Mouse (Mus musculus) urinary bladder, postnatal 4 days (tissue): ENCODE results near the gene Arhgef16.

ENCODE experiments used
- DNase-seq, 2 experiments: peaks; one replicate each; pipeline ENCODE4 v3.0.0; 2021 to 2022; ENCODE audit warnings: low spot score in 2 of 2

Arhgef16 gene

DNA sequence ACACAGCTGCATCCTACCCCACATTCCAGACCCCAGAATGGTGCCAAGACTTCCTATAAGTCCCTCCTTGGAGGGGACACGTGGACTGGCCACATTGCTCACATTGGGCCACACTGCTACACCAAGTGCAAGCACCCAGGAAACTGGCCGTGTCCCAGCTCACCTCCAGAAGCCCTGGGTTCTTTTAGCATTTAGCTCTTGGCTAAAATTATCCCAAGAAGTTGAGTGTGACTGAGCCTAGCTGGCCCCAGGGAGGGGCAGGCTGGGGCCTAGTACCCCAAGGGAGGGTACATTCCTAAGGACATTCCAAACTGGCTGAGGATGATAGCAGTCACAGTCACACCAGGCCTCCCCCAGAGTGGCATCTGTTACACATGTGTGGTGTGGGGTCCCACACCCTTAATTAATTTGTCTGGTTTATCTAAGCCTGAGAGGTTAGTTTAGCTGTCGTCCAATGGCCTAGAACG, 7.7 kb downstream of the Arhgef16 start:
- DNase-seq: no peak

DNA sequence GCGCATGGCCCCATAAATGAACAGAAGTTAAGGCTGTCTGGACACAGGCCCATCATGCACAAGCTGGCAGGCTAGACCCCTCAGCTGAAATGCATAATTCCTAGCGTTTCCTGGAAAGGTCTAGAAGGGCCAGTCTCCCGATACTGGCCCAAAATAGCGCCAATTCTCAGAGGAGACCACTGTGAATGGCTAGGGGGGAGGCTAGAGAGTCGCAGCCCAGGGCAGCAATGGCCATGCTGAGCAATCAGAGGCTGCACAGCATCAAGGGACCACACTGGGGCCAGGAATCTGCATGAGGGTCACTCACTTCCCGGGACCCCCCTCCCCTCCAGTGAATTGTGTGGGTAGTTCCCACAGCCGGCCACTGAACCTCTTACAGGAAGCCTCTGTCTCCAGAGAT, 17.8 kb downstream of the Arhgef16 start:
- no peak for DNase-seq

DNA sequence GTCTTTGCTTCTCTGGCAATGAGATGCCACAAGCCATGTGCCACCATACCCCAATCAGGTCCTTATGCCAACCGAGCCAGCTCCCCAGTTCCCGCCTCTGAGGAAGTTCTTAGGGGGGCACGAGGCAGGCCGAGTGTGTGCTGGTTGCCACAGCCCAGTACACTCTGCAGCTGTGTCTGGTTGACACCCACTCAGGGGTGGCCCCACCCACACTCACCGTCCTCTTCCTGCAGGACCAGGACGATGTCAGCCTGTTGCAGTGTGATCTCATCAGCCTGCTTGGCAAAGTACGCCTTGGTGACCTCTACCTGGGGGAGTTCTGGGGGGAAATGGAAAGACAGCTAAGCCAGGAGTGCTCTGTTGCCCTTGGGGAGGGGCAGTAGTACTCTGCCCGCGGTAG, 22.0 kb downstream of the Arhgef16 start:
- no peak for DNase-seq

DNA sequence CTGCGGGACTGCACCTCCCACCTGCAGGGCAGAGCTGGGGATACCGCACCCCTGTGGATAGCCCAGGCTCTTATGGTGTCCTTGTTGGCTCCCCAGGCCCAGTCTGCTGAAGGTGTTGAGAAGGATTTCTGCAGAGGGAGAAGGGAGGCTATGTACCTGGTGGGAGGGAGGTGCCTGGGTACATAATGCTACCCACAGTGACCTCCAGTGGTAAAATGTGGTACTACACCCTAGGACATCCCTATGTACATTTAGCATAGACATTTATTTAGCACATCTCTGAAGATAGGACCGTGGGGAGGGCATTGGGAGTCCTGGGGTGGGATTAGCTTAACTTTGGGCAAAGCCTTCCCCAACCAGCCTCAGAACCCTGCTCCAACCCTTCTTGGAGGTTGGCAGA, 28.5 kb downstream of the Arhgef16 start:
- no peak for DNase-seq

DNA sequence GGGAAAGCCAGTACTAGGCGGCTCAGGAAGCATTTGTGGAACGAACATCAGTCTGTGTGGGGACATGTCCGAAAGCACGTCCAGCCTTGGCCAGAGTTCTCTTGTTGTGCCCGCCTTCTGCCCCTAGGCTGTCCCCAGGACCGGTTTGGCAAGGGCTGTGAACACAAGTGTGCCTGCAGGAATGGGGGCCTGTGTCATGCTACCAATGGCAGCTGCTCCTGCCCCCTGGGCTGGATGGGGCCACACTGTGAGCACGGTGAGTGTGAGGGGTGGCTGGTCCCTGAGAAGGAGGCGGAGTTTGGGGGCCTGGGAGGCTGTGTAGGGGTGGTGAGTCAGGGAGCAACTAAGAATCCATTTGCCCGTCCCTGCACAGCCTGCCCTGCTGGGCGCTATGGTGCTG, 32.0 kb downstream of the Arhgef16 start:
- DNase-seq: peak in 1 of 2 experiments; percentile 68

DNA sequence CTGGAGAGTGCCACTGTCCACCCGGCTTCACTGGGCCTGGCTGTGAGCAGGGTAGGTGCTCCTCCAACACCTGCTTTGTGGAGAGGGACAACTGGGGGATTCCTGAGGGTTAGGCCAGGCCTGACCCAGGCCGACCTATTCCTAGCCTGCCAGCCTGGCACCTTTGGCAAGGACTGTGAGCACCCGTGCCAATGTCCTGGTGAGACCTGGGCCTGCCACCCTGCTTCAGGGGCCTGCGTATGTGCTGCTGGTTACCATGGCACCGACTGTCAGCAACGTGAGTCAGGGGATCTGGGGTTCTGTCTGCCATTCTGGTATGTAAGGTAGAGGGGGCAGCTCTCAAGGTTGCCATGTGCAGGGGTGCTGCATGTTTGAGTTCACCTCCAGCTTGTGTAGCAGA, 34.0 kb downstream of the Arhgef16 start:
- no peak for DNase-seq

DNA sequence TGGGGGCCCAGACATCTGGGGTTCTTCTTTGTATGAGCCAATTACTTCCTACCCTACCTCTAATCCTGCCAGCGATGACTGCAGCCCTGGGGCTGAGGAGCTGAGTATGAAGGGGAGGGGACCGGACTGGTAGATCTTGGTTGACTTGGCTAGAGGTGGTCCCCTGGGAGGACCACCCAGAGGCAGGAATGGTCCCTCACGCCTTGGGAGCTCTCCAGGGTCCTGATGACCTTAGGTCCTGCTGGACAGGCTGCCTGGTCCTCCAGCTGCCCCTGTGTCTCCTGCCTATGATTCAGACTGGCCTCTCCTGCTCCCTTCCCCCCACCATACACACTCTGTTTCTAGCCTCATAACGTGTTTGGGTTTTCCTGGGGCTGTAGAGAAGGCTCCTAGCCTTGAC, 39.4 kb downstream of the Arhgef16 start:
- no peak for DNase-seq

DNA sequence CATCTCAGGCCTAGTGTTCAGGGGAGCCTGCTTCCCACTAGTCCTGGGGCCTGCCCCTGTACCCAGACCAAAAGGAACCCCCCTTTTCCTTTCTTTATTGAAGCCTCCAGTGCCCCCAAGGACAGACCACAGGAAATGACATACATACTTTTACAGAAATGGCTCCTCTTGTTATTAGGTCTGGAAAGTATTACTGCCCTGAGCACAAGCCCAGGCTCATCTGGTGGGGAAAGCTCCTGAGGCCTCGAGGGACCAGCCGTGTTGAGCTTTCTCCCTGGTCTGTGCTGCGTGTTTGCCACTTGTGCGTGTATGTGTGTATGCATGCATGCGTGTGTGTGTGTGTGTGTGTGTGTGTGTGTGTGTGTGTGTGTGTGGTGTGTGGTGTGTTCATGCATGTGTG, 40.7 kb downstream of the Arhgef16 start:
- no peak for DNase-seq

DNA sequence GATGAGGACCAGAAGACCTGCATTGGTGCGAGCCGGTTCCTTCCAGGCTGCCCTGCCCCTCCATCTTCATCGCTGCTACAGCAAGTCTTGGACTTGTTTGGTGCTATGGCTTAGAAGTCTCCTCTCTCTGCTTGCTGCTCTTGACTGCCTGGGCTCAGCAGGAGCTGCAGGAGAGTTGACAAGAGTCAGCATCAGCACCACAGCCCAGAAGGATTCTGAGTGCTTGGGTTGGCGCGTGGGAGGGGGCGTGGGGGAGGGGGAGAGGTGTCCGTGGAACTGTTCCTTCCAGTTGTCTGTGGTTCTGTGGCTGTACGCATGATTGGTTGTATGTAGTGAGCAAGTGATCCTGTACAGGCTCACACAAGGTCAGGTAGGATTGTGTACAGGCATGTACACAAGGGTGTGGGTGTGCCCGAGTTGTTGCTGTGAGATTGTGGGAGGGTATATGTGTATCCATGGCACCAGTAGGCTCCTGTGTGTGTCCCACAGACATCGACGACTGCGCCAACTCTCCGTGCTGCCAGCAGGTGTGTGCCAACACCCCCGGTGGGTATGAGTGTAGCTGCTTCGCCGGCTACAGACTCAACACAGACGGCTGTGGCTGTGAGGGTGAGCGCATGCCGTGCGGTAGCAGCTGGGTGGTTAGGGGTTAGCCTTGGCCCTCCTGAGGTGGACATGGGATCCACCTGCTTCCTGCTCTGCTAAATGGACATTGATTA, 48.8 kb downstream of the Arhgef16 start:
- DNase-seq: no peak

DNA sequence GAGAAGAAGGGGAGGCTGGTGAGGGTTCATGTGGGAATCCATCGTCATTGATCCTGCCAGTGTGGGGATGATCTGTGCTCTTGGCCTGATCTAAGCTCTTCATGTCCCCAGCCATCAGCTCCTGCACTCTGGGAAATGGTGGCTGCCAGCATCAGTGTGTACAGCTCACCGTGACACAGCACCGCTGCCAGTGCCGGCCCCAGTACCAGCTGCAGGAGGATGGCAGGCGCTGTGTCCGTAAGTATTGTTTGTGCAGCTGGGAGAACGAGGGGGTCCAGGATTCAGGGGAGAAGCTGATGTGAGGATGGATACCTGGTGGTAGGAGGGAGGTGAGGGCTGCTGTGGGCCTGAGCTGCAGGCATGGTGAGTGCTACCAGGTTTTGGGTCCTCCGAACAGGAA, 52.2 kb downstream of the Arhgef16 start:
- DNase-seq: no peak

DNA sequence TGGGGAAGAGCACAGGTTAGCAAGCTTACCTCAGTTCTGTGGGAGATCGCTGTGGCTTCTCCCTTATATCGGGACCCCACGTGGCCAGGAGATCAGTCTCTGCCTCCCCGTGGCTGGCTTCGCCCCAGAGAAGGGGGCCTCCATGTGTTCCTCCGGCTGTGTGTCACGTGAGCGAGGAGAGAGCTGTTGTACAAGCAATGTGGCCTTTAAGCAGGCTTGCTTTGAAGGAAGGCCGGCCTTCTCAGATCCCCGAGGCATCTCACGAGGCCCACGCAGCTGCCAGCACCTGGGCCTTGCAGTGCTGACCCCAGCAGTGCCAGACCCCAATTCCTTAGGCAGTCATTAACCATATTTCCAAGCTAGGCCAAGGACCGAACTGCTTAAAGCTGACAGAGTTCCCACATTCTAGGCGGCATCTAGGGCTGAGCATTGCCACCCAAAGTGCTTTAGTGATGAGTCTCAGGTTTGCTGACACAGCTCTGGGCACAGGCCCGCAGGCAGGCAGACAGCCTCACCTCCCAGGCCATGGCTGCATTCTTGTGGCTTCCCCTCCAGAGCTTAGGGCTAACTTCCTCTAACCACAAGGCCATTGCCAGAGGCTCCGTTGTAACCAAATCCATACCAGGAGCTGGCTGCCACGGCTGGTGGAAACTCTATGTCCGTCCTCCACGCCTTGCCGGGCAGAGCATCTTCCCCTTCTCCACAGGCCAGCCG, 53.2 kb downstream of the Arhgef16 start:
- no peak for DNase-seq

DNA sequence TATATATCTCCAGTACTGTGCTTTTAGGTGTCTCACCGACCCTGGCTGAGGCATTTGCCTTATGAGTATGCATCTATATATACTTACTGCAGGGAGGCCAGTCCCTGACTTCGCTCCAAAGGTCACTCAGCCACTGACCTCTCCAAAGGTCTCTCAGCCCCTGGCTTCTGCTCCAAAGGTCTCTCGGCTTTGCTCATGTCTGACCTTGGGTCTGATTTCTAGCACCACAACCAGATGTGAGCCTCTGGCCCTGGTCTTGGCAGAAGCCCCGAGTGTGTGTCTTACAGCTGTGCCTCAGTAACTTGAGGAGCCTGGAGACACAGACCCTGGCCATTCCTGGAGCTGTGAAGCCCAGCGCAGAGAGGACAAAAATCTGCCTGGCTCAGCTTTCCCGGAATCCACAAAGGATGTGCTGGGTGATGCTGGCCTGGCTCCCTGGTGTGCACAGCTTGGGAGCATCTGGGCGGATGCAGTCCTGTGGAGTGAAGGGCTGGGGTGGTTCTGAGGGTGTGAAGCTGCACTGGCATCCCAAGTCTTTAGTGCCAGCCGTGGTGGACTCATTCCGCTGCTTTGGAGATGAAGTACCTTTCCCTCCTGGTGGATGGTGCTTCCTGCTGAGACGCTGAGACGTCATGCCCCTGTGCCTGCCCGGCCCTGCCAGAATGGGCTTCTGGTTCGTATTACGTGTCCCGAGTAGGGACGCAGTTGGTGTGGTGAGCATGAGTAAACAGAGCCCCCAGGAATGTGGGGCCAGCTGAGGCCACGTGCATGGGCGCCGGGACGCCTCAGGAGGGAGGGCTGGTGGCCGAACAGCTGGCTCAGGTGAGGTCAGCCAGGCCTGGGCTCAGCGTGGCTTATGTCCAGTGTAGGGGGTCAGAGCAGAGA, 54.0 kb downstream of the Arhgef16 start:
- no peak for DNase-seq

DNA sequence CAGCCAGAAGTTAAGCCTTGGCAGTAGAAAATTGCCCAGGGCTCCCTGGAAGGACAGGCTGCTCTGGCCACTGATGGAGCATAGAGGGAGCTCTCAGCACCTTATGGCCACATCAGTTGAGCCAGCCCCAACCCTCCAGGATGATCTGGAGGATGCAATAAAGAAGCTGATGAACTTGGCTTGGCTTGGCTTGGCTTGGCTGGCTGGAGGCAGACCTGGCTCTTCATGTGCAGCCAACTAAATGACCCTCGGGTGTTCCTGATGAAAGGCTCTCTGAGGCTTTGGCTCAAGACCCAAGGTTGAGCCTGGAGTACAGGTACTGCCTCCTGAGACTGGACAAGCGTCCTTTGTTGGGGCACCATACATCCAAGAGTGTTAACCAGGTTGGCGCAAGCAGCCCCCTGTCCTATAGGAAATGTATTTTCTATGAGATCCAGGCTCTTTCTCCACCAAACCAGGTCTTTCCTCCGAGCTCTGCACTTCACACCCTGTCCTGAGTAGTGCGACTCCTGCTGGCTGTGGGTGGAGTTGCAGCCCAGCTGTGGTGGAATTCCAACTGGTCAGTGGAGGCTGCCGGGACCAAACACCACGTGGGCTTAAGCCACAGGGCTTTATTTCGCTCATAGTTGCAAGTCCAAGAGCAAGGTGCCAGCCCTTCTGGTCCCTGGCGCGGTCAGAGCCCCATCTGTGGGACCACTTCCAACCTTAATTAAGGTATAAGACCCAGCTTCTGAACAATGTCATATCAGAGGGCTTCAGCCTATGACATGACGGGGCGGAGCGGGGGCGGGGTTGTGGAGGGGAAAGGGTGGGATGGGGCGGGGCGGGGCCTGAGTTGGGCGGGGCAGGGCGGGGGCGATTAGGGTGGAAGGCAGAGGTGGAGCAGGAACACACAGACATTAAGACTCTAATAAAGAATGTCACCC, 55.1 kb downstream of the Arhgef16 start:
- DNase-seq: peak; percentile 75 to 92

DNA sequence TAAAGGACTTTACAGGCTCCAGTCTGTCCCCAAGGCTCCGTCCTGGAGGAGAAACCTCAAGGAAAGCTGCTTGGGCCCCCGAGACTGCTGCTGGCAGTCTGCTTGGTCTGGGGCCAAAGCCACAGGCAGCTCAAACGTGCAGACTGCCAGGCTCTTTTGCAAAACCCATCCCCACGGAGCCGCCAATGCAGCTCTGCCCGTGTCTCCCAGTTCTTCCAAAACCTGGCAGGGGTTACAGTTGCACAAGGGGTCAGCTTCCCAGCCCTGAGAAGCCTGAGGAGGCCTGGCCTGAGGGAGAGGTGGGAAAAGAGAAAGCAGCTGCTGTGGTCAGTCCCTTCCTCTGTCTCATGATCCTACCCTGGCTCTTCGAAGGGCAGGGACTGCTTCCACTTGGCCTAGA, 56.1 kb downstream of the Arhgef16 start:
- DNase-seq: no peak

DNA sequence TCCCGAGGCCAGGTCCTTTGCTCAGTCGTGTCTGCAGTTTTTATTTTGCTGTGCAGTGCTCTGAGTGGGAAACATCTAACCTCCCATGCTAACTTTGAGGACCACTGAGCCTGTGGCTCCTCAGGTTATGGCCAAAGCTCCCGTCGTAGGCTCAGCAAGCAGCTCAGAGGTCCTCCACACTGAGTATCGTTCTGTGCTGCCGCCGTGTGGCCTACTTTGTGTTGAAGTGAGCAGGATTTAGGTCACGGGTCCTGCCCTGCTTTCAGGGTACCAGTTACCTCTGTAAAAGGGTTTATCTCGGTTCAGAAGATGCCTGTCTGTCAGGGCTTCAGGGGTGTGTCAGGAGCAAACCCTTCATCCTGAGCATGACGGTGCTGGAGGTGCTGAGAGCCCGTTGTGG, 60.9 kb downstream of the Arhgef16 start:
- no peak for DNase-seq

DNA sequence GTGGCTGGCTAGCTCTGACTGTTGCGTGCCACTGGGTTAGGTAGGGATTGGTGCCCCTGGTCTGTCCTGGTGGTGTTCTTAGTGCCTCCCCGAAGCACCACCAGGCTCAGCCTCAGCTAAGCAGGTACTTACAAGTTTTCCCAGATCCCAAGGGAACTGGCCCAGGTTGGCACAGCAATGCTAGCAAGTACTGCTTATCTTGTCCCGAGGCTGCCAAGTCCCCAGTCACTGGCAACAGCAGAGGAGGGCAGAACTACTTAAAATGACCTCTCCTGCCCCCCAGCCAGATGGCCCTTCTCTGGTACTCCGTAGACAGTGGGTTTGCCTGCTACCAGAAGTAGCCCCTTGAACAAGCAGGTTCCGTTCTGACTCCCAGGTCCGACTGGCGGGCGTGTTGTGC, 62.3 kb downstream of the Arhgef16 start:
- DNase-seq: no peak

DNA sequence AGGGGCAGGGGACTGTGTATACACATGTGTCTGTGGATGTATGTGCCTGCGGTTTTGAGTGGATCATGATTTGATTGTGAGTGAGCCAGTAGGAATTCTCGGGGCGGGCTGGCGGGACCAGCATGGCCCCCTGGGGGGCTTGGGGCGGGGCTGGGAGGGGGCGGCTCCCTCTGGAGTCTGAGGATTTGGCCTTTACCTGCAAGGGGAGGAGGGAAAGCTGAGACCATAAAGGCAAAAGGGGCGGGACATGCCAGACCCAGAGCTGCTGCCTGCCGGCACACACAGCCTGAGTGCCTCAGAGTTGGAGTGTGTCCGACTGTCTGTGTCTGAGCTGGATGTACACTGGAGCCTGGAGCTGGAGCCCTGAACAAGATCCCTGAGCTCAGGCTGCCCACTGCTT, 64.2 kb downstream of the Arhgef16 start:
- DNase-seq: no peak

DNA sequence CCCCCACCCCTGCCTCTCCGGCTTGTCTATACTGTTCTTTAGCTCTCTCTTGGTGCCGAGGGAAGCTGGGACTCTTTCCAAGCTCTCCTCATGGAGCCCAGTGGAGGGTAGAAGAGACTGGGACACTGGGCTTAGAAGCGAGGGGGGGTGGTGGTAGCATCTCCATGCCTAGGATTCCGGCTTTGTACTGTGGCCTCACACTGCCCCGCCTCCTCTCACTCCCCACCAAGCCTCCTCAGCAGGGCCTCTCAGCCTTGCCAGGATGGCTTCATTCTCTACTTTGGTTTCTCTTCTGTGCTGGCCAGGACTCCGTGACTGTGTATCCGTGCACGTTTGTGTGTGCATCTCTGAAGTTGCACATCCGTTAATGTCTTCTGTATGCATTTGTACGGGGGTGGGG, 64.6 kb downstream of the Arhgef16 start:
- no peak for DNase-seq

DNA sequence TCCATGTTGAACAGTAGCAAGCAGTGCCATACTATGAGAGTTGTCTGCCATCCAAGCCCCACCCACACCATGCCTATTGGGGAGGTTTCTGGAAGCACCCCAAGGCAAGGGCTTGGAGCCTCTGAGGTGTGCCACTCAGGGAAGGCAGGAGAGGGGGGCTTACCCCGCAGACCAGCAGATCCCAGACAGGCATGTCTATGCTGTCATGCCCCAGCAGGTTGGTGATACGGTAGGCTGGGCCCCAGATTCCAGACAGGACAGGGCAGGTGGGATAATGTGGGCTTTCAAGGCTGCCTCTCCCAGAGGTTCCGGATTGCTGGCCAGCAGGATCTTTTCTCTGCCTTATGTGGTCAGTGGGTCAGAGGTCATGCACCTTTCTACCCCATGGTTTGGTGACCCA, 65.5 kb downstream of the Arhgef16 start:
- DNase-seq: no peak

DNA sequence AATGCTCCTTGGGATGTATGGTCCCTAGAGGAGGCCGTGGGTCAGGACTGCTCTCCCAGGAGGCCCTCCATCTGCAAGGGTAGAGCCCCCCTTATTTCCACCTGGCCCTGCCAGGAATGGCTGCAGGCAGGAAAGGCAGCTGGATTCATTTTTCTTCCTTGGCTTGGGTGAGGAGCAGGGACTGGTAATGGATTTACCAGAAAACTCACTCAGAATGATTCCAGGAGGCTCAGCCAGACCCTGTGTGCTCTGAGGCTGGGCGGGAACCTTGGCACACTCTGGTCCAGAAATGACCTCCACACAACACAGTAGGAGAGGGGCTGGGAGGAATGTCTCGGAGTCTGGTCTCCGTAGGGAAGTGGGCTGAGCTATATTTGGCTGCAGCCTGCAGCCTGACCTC, 69.2 kb downstream of the Arhgef16 start:
- no peak for DNase-seq

DNA sequence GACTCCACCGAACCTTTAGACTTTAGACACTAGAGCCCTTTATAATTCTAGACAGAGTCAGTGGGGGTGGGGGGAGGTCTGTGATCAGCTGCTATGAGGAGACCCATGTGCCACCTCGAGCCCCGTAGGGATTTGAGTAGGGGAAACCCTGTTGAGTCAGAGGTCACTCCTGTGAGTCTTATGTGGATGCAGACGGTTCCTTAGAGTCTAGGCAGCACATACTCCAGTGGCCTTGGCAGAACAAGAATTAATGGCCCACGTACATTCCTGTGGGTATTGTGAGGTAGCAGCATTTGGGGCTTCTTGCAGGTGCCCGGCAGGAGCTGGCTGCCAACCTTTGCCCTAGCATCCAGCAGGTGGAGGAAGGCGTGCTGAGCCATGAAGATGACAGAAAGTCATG, 70.1 kb downstream of the Arhgef16 start:
- no peak for DNase-seq
